Mouse (Mus musculus): ENCODE data around the gene Adgrg3.

Adgrg3 gene

DNA sequence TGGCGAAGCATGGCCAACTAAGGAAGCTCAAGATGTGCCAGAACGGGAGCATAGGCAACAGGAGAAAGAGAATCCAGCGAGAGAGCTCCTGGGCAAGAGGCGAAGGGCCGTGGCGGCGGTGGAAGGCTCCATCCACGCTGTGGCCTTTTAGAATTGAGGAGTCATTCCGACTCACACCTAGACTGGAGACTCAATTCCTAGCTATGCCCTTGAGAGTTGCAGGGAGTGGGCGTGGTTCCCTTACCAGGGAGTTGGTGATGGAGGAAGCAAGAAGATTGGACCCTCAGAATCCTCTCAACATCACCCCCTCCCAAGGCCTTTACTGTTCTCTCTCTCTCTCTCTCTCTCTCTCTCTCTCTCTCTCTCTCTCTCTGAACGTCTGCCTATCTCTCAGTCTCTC, 64.2 kb downstream of the Adgrg3 start:
- no peak for DNase-seq (ENCODE audit: low spot score)

DNA sequence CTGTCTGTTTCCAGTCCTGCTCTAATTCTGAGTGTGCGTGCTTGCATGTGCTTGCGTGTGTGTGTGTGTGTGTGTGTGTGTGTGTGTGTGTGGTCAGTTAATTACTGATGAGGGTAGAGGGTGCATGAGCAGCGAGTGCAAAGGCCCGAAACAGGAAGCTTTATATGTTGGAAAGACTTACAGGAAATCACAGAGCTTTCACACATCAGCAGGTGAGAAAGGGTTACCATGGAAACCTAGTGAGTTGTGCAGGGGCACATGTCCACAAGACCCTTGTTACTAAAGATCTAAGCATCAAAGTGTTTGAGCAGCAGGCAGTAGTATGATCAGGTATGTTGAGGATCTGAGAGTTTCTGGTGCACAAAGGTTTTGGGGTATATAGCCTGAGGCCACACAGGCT, 66.8 kb downstream of the Adgrg3 start:
- no peak for DNase-seq (ENCODE audit: low spot score)

DNA sequence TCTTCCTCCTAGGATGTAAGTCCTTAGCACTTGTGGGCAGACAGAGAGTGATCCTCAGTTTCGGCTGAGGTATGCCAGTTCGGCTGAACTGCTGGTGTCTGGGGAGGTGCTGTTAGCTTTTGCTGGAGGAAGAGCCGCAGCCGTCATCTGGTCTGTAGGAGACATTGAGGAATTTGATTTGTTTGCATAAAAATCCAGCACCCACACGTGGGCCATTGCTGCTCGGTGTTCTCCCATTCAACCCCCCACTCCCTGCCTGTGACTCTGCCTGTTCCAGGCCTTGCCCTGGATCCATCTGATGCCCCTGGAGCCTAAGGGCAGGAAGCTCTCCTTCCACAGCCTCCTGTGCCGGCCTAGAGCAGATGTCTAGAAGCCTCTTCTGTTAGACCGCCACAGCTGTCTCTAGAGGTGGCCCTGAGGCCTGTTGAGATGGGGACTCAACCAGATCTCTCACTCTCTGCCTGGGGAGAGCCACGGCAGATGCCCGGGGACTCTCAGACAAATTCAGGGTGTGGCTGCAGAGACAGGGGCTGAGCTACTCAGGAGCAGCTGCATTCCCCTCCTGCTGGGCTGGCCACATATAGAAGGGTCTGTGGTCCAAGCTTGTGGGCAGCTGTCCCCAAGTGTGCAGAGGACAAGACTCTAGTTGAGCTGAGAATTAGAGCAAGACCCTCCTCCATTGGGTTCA, 67.4 kb downstream of the Adgrg3 start:
- DNase-seq (ENCODE audit: low spot score) = no peak

DNA sequence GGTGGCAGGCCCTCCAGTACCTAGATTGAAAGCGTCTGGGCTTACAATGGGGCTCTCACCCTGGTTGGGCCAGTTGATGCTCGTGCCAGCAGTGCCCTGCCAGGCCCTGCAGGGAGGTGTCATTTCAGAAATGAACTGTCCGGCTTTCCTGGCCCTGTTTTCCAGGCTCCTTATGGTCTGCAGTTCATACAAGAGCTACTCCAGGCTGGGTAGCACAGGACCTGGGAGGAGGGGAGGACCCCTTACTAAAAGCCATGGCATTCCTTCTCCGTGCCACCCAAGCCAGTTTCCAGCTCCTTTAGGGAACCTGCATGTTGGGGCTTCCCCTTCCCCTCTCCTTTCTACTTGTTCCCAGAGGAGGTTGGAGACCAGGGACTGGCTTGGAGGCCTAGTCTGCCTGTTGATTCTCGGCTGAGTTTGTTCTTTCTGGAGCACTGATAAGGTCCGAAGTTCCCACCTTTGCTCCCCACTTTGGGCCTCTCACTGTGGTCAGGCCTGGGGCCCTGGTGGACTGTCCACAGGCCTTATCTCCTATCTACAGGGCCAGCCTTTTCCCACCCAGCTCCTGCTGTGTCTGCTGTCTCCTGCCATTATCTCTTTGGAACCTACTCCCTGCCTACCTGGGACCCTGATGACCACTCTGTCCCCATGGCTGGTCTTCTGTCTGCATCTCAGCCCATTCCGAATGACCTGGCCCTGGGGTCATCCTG, 68.1 kb downstream of the Adgrg3 start:
- DNase-seq (ENCODE audit: low spot score) = no peak

DNA sequence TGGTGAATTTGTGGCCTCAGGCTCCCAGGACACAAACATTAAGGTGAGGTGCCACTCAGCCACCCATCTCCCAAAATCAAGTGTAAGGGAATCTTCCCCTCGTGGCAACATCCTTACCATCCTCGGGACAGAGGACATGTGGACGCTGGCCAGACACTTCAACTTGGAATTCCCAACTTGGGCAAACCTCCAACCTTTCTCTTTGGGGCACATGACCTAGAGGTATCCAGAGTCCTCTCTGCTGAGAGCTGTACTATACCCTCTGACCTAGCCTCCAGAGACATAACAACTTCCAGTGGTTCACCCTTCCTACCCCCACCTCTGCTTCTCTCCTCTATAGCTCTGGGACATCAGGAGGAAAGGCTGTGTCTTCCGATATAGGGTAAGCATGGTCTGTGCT, 76.1 kb downstream of the Adgrg3 start:
- no peak for DNase-seq (ENCODE audit: low spot score)

Data from urinary bladder, postnatal 10 days (tissue).